Mouse (Mus musculus): ENCODE measurements around the gene Akirin2. TPM values are rescaled to one million over a fixed set of nuclear protein-coding genes. Genes with fewer than 3 reads are reported as not detected.

The Akirin2 gene
- polyA plus RNA-seq (2017; shearing (Covaris generic)): 3.9 TPM

DNA sequence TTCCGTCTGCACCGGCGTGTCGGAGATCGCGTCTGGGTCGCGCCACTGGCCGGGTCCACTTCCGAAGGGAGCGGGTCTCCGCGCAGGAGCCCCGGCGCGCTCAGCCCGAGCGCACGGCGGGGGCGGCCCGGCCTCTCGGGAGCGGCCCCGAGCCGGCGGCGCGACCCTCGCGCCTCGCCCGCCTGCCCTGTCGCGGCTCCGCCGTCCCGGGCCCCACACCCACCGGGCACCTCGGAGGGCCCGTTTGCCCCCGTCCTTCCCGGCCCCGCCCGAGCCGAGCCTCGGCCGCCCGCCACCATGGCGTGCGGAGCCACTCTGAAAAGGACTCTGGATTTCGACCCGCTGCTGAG is at the start of gene Akirin2:
Gene Akirin2, plus strand, starts transcription at position 190 of the 350 bp plus-strand sequence.

GRCm38 (mm10) chr4:34614630-34615094 is 63.9 kb downstream of the Akirin2 start, which contains the start of the genes Orc3 and Rars2:
TSS of gene Orc3 (minus strand) at chr4:34614944.
TSS of gene Rars2 (plus strand) at chr4:34614957.

Other genes with a start within 250 kb of the Akirin2 start
- gene Orc3, start 64.0 kb downstream of the Akirin2 start, polyA plus RNA-seq (2017; shearing (Covaris generic)): 122 TPM
- gene Rars2, start 64.0 kb downstream of the Akirin2 start, polyA plus RNA-seq (2017; shearing (Covaris generic)): 61.8 TPM
- gene Slc35a1, start 136.5 kb downstream of the Akirin2 start, polyA plus RNA-seq (2017; shearing (Covaris generic)): 38.4 TPM
- not detected for gene Cfap206, start 179.3 kb downstream of the Akirin2 start, polyA plus RNA-seq (2017; shearing (Covaris generic))
- gene Gm136, start 205.3 kb downstream of the Akirin2 start, polyA plus RNA-seq (2017; shearing (Covaris generic)): not detected
- gene Smim8, start 227.5 kb downstream of the Akirin2 start, polyA plus RNA-seq (2017; shearing (Covaris generic)): 65.5 TPM